Mouse (Mus musculus): ENCODE measurements around the gene Tinagl1.

Tinagl1 gene

DNA sequence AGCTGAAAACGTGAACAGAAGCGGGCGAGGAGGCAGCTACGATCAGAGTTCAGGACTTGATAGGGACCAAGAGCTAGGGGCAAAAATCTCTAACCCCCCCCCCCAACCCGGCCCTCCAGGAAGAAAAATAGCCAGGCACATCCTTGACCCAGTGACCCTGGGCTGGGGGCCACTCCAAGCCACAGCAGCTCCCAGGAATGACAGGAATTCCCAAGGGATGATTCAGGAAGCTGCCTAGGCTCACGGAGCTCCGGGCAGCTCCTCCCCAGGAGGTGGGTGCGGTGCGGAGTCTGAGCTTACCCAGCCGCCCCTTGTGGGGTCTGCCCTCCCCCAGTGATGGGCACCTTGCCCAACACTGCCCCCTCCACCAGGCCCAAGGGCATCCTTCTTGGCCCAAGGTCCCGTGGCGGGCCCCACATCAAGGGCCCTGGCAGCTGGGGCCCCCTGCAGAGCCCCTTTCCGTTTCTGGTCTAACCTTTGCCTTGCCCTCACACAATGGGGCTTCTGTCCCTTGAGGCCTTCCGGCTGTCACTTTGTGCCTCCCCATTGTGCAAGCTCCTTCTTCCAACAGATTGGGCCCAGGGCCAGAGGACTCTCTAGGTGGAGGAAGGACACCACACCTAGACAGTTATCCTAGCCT, at the start of gene Tinagl1:
Gene Tinagl1 (minus strand): TSS at position 51 of the 640 bp plus-strand sequence.
- peak; percentile 74 to 85 for DNase-seq (ENCODE audit: inconsistent age in 2 of 2, low spot score in 1 of 2)

DNA sequence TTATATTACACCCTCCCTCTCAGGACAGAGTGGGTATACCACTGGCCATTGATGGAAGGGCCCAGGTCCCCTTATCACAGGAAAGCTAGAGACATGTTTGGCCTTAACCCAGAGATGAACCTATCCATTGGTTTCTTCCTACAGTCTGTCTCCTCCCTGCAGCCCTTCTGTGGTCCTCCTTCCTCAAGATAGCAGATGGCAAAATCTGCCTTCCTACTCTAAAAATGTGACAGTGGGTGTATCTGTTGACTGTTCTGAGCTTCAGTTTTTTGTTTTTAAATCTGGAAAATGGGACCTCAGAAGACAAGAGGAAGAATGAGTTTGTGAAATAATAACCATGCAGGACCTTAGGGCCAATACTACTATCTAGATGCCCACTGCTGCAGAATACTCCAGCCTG, 49.1 kb upstream of the Tinagl1 start:
- no peak for DNase-seq (ENCODE audit: inconsistent age in 2 of 2, low spot score in 1 of 2)

DNA sequence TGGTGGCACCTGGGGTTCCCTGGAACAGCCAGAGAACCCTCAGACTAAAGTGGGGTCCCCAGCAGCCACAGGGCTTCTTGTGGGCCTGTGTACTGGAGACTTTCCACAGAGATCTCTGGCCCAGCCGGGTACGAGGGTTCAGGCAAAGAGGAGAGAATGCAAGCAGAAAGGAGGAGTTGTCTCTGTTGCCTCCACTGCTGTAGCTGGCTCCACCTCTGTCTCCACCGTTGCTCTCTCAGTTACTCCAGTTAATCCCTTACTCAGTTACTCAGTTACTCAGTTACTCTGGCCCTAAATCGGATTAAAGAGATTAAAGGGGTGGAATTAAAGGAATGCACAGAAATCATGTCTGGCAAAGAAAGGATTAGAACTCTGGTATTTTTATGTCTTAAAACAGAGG, 47.3 kb upstream of the Tinagl1 start, which contains the start of gene Gm853:
Gene Gm853 (minus strand): TSS at position 223 of the 400 bp plus-strand sequence.
- DNase-seq (ENCODE audit: inconsistent age in 2 of 2, low spot score in 1 of 2): no peak

DNA sequence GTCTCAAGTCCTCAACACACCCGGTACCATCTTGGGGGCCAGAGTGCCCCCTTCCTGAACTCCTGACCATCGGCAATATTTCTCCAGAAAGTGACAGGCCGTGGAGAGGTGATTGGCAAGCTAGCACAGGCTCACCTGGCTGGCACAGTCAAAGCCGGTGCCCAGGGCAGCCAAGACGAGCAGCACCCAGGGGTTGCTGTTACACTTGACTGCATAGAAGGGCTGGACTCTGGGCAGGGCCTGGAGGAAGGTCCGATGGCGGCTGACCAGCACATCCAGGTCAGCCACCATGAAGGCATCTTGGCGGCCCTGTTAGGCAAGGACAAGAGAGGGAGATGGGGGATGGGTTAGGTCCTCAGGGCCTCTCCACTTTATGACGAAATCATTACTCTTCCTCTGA, 45.3 kb upstream of the Tinagl1 start:
- DNase-seq (ENCODE audit: inconsistent age in 2 of 2, low spot score in 1 of 2): no peak

DNA sequence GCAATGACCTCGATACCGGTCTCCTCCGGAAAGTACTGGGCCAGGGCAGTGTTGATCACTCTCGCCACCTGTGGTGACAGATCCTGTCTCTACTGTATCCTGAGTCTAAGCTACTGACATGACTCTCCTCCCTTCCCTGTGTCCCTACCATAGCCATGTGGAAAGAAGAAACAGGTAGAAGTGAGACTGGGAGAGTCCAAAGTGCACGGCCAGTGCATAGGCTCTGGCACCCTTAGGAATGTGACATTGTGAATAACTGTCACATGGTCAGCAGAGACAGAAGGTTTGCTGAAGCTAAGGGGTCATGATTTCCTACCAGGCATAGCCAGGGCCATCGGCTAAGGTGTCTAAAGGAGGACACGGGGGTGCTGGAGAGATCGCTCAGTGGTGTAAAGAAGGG, 40.5 kb upstream of the Tinagl1 start:
- no peak for DNase-seq (ENCODE audit: inconsistent age in 2 of 2, low spot score in 1 of 2)

DNA sequence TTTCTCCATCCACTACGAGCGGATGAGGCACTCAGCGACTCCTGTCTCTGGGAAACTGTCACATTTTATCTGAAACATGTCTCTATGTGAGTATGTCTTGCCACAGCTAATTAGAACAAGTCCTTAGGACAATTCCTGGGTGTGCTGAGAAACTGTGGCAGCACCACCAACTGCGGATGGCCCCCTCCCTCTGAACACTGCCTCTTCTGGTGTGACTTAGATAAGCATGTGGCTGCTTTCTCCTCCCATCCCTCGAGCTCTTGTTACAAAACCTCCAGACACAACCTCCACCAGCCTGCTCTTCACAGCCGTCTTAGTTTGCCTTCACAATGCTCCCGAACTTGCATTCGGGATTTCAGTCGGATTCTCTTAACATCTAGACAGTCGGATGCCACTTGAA, 38.9 kb upstream of the Tinagl1 start:
- DNase-seq (ENCODE audit: inconsistent age in 2 of 2, low spot score in 1 of 2): no peak

DNA sequence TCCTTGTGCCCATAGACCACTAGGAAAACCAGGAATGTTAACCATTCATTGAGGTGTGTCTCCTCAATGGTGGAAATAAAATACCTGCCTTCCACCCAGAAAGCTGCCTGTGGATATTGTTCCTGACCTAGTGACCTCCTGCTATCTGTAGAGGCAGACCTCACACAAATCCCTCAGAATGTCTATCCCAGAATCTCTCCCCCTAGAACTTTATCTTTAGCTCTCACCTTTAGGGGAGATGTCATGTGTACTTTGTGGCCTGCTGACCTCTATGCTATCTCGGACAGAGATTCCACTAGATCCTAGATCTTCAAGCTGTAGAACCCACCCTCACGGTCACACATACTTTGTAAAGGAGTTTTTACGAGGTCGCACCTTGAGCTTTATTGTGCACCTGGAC, 38.3 kb upstream of the Tinagl1 start:
- DNase-seq (ENCODE audit: inconsistent age in 2 of 2, low spot score in 1 of 2): no peak

DNA sequence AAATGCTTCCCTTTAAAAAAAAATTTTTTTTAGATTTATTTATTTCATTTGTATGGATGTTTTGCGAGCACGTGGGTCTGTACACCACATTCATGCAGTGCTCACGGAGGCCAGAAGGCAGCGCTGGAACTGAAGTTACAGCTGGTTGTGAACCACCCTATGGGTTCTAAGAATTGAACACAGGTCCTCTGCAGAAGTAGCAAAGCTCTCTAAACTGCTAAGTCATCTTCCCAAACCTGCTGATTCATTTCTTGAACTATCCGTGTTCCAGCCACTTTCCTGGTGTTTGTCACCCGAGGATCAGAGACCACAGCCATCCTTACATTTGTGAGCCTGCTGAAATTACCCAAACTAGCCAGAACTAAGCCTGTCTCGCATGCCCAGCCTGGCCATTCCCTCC, 37.5 kb upstream of the Tinagl1 start:
- no peak for DNase-seq (ENCODE audit: inconsistent age in 2 of 2, low spot score in 1 of 2)

DNA sequence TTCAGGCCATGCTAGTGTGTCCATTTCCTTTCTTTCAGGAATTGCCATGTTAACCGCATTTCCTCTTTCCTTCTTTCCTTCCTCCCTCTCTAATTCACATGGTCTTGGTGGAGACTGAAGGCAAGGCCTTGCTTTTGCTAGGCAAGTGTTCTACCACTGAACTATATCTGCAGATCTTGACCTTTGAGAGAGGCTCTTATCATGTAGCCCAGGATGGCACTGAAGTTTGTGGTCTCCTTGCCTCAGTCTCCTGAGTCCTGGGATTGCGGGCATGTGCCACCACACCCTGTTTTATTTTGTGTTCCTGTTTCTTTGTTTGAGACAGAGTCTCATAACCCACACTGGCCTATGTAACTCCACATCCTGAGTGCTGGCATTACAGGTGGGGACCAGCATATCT, 36.9 kb upstream of the Tinagl1 start:
- no peak for DNase-seq (ENCODE audit: inconsistent age in 2 of 2, low spot score in 1 of 2)

DNA sequence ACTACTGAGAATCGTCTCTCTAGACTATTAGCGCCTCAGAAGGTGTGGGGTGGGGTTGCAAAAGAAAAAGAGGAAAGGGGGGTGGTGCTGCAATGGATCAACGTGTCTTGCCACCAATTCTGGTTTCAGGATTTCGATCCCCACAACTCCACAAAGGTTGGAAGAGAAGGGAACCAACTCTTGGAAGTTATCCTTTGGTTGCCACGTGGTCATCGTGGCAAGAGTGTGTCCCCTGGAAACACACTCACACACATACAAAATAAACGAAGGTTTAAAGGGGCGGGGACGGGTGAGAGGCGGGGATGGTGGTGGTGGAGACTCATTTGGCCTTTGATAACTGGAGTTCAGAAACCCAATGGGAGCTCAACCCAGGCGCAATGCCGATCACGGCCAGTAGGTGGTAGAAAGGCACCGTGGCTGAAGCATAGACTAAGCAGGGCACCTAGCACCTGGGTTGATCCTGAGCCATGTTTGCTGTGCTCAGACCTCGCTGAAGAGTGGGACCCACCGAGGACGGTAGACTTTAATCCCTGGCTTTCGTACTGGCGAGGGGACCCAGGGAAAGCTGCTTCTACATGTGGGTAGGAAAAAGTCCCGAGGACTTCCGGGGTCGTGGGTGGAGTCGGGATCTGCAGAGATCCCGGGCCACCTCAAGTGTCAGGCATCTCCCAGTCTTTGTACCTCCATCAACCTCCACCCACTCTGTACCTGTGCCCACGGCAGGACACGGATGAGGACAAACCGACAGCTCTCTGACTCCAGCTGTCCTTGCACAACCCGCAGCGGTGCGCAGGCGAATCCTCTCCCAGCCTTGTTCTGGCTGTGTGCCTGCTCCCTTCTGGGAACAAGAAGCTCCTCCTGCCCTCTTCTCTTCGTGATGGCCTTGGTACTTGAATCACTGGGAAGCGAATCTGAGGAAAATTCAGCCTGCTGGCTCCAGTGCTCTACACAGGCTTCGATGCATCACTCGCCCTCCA, 24.1 kb upstream of the Tinagl1 start:
- DNase-seq (ENCODE audit: inconsistent age in 2 of 2, low spot score in 1 of 2): peak; percentile 91 to 97

DNA sequence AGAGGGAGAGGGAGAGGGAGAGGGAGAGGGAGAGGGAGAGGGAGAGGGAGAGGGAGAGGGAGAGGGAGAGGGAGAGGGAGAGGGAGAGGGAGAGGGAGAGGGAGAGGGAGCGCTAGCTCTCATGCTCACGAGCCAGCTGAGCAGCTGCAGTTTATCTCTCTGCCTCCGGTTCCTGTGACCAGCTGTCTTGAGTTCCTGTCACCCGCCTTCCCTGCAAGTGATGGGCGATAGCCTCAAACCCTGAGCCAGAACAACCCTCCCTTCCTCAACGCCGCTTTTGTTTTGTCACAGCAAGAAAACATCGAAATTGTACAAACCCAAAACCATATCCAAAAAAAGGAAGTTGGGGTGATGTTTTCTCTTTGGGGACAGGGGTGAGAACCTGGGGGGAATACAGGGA, 21.6 kb upstream of the Tinagl1 start:
- DNase-seq (ENCODE audit: inconsistent age in 2 of 2, low spot score in 1 of 2): no peak

DNA sequence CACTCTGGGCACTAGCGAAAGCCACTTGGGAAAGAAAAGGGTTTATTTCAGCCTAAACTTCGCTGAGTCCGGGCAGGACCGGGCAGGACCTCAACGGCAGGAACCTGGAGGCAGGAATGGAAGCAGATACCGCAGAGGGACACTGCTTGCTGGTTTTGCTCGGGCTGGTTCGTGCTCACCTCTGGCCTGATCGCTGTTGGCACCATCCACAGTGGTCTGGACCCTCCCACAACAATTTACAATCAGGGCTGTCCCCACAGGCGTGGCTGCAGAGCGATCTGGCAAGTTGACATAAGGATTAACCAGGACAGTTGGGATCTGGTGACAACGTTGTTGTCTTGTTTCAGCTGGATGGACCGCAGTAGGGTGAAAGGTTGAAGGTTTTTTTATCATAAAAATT, 21.0 kb upstream of the Tinagl1 start:
- DNase-seq (ENCODE audit: inconsistent age in 2 of 2, low spot score in 1 of 2): no peak

DNA sequence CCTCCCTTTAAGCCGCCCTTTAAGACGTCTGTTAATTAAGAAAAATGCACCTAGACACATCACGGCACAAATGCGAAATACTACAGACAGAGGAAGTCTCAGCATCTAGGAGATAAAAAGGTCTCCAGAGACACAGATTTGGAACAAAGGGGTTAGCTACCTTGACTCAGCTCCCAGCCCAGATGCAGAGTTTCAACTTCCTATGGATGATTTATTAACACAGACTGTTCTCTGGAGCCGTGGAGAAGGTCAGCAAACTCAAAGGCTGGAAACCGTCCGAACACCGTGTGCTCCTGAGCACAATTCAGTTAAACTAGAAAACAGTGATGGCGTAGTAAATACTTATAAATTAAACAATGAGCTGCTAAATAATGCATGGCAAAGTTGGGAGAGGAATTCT, 17.3 kb upstream of the Tinagl1 start:
- DNase-seq (ENCODE audit: inconsistent age in 2 of 2, low spot score in 1 of 2): peak; percentile 77 to 81

DNA sequence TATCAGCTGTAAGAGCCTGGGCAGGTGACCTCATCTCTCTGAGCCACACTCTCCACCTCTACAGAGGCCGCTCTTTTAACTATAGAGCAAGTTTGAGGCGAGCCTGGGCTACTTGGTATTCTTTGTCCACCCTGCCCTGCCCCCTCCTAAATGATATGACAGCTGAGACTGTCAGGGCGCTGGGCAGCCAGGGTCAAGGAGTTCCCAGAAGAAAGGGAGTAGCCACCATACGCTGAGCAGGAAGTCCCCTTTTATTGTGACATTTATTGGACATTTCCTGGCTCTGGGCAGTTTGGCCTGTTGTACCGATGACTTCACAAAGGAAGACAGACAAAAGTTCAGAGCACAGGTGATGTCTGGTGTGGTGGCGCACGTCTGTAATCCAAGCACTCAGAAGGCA, 14.7 kb upstream of the Tinagl1 start:
- DNase-seq (ENCODE audit: inconsistent age in 2 of 2, low spot score in 1 of 2): peak in 1 of 2 experiments; percentile 43

DNA sequence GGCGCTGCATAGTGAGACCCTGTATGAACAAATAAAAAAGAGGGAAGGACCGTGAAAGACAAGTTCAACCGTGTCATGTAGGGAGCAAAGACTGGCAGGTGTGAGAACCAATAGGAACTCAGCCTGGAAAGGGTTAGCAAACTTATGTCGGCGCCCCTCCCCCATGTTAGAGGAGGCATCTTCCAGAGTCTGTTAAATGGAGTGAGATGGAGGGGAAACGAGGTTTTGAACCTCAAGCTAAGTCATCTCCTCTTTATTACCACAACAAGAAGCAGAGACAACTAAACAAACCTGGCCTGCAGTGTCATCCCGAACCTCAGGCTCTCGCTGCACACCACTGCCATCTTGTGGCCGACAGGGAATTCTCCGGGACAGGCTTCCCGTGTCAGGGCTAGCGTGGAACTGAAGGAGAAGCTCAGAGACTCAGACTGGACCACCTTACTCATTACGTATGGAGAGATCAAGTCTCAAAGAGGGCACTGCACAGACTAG, 13.9 kb upstream of the Tinagl1 start:
- peak; percentile 87 to 94 for DNase-seq (ENCODE audit: inconsistent age in 2 of 2, low spot score in 1 of 2)

DNA sequence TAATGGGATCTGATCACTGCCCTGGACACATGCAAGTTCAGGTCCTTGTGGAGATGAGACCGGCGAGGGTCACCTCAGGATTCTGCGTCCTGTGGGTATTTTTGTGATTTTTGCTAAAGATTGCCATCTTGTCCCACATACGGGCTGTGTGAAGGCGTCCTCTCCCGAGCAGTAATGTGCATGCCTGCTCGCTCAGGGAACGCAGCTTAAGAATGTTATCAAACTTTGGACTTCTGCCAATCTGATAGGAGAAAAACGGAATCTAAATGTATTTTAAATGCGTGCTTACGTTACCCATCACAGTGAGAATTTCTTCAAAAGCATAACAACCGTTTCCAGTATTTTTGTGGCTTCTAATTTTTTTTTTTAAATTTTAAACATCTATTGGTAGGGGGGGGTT, 12.0 kb upstream of the Tinagl1 start:
- DNase-seq (ENCODE audit: inconsistent age in 2 of 2, low spot score in 1 of 2): no peak

DNA sequence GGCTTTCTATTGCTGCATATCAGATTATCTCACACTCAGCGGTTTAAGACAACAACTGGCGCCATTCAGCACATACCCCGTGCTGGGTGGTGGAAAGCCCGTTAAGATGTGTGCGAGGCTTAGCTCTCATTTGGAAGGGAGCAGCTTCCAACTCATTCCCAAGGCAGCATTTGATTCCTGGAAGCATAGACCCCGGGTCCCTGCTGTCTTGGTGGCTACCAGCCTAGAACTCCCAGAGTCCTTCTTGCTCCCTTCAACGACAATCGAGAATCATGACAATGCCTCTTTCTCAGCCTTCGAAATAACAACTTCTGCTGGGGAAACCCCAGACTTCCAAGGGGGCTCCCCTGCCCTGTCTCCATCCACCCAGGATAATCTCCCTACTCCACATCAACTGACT, 11.5 kb upstream of the Tinagl1 start:
- peak in 1 of 2 experiments; percentile 15 for DNase-seq (ENCODE audit: inconsistent age in 2 of 2, low spot score in 1 of 2)

DNA sequence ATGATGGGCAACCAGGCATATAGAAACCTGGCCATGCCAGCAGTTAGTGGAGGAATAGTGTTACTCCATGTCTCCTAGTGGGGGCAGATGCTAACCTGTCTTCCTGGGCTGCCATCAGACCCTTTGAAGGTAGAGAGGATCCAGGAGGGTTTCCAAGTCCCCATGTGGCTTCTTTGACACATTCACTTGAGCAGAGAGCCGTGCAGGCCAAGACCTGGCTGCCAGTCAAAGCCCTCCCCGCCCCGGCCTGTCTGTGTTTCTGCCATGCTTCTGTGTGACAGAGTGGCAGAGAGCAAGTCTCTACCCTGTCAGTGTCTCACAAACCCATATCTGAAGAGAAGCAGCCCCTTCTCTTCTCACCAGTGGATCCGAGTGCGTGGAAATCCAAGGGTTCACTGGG, 9.0 kb upstream of the Tinagl1 start:
- peak in 1 of 2 experiments; percentile 27 for DNase-seq (ENCODE audit: inconsistent age in 2 of 2, low spot score in 1 of 2)

DNA sequence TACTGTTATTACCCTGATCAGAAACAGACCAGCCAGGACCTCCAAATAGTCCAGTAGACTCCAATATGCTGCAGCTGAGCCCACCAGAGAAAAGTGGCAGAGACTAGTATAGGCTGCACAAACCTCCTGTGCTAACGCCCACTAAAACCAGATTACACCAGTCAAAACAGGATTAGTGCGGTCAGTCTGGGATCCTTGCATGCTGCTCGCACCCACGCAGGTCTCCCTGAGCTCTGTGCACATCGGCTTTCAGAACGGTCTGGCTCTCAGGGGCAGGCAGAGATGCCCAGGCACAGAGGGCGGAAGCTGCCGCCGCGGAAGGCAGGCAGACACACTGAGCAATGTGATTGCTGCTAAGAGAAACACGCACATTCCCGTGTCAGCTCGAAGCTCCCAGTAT, 8.1 kb upstream of the Tinagl1 start:
- DNase-seq (ENCODE audit: inconsistent age in 2 of 2, low spot score in 1 of 2): peak in 1 of 2 experiments; percentile 33

DNA sequence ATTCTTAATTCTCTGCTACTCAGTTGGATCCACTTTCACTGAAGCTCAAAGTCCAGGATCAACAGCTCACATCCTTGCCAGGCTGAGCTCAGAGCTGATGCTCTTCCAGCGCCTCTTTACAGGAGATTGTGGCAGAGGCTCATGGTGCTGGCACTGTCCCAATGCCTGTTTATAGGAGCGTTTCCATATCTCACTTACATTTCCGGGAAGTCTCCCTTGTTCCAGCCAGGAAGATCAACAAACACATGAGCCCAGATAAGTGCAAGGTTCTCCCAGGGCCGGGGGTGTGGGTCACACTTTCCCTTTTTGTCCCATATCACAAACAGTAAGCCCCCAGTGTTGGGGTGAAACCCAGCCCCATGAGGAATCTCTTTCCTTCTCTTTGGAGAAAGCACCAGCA, 7.0 kb upstream of the Tinagl1 start:
- peak; percentile 41 to 67 for DNase-seq (ENCODE audit: inconsistent age in 2 of 2, low spot score in 1 of 2)

DNA sequence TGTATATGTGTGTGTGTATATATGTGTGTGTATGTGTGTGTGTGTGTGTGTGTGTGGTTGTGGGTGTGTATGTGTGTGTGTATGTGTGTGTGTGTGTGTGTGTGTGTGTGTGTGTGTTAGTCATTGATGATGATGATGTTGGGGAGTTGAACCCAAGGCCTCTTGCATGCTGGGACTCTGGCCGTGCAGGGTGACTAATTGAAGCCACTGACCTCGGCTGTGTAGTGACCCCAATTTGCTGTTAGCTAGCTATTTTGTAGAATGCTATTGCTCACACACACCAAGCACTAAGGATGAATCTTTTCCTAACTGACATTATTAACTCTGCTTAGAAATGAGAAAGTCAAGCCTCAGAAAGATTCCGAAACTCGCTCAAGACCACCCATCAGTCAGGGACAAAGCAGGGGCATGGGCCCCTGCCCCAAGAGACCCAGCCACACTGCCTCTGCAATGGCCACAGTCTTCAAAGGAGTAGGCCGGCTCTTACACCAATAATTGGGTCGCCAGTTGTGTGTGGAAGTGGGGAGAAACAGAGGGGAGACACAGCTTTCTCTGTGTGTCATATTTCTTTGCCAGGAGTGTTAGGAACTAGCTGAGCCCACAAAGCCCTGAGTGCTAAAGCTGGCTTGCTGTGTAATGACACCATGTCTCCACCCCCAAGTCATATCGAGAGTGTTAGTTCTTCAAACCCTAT, 6.1 kb upstream of the Tinagl1 start:
- peak; percentile 37 to 68 for DNase-seq (ENCODE audit: inconsistent age in 2 of 2, low spot score in 1 of 2)

Measured in adrenal gland, adult (tissue).